Mouse (Mus musculus): ENCODE data around the gene Mfge8. TPM values are rescaled to one million over a fixed set of nuclear protein-coding genes. Genes with fewer than 3 reads are reported as not detected.
A peak's percentile ranks its signal among the peaks of the same experiment; 100 is the strongest.

The Mfge8 gene
- 239 and 278 TPM in 2 replicates for total RNA-seq (2014; rRNA removed)
- polyA plus RNA-seq (2015; fragmentation: Nextera tagmentation; extraction: Ambion mirVana): 268 and 317 TPM in 2 replicates

DNA sequence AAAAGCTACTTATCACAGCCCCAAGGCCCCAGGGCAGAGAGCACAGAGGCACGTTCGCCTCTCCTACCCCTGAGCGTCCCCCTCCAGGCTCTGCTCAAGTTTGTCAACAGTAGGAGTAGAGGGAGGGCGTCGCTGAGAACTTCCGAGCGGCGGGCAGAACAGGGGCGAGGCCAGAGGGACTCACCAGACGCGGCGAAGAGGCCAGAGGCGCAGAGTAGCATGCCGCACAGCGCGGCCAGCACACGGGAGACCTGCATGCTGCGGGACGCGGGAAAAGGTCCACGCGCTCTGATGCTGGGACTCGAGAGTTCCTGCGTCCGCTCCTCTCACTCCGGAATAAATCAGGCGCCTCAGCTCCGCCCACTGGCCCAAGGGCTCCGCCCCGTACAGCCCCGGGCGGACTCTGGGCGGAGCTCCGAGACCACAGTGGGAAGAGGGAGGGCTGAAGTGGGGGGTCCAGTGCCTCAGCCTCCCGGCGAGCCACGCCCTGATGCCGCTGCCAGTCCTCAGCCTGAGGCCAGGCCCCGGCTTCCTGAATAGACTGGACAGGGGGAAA lies at the start of gene Mfge8:
Gene Mfge8, minus strand, starts transcription at position 350 of the 556 bp plus-strand sequence.
- Histone ChIP-seq H3K4me3 (ENCODE audit: low read depth, low read length) (peak within 1 kb of the TSS; percentile 52), H3K36me3 (ENCODE audit: insufficient read depth, low read length) (no peaks in the 10 kb centered on the region), H3K9ac (replicated peaks; ENCODE audit: low read length, poor library complexity, severe bottlenecking) (peak within 1 kb of the TSS; percentile 51), H3K9me3 (ENCODE audit: low read length) (no peaks in the 10 kb centered on the region), H3K27ac (ENCODE audit: low read depth, low read length) (no peak within 1 kb of the TSS), H3K4me2 (ENCODE audit: low read depth, low read length, poor library complexity, severe bottlenecking) (peak within 1 kb of the TSS; percentile 97), H3K4me1 (ENCODE audit: insufficient read depth, low read length) (peaks cover 2% of the 10 kb centered on the region; the same call in 1 of the 2 replicates), H3K27me3 (ENCODE audit: insufficient read depth, low read length) (no peaks in the 10 kb centered on the region)
- under 1% methylated on average over 34 of the region's 39 CpGs for WGBS
- TF ChIP-seq CTCF (IDR thresholded peaks at IDR 0.05): no peak
- ATAC-seq (ENCODE audit: low FRiP score) (peak; percentile 89), DNase-seq (ENCODE audit: low spot score) (peak; percentile 82)

DNA sequence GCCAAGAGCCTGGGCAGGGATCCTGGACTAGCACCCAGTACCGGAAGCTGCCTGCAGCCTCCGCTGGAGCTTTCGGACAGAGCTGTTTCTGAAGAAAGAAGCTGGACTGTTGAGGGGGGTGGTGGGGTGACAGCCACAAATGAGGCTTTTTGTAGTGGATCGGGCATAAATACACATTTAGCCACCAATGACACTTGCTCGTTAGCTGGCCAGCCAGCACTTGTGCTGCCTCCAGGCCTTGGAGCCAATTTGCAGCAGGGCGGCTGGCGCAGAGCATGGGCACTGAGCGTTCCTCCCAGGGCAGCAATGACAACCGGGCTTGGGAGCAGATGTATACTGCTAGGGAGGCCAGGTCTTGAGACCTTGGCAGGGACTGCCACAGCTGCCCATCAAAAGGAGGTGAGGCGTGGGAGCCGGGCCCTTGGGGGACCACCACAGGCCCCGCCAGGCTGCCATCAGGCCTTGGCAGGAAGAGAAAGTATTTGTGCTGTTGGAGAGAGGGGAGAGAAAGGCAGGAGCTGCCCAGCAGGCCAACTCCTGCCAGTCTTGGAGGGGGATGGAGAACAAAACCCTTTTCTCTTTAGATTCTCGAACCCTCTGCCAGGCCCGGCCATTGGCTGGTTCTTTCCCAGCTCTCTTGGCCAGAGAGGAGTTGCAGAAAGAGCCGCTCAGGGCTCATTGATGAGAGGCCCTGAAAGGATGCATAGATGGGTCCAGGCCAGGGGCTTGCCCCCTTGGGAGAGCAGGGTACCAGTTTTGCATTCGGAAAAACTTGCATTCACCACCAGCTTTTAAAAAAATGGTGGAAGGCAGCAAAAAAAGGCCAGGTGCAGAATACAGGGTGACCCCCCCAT lies 45.9 kb upstream of the Mfge8 start:
- Histone ChIP-seq H3K36me3 (ENCODE audit: insufficient read depth, low read length) (no peaks in the 10 kb centered on the region), H3K9me3 (ENCODE audit: low read length) (no peaks in the 10 kb centered on the region), H3K4me1 (ENCODE audit: insufficient read depth, low read length) (no peaks in the 10 kb centered on the region), H3K9ac (replicated peaks; ENCODE audit: low read length, poor library complexity, severe bottlenecking) (no peak overlapping the region), H3K27me3 (ENCODE audit: insufficient read depth, low read length) (no peaks in the 10 kb centered on the region), H3K4me3 (ENCODE audit: low read depth, low read length) (no peak overlapping the region), H3K27ac (ENCODE audit: low read depth, low read length) (peak overlapping the region; percentile 62; the same call in 1 of the 2 replicates), H3K4me2 (ENCODE audit: low read depth, low read length, poor library complexity, severe bottlenecking) (no peak overlapping the region)
- TF ChIP-seq CTCF (IDR thresholded peaks at IDR 0.05): no peak
- ATAC-seq (ENCODE audit: low FRiP score): peak; percentile 95
- peak; percentile 93 for DNase-seq (ENCODE audit: low spot score)
- 62% methylated on average over 16 of the region's 16 CpGs for WGBS

DNA sequence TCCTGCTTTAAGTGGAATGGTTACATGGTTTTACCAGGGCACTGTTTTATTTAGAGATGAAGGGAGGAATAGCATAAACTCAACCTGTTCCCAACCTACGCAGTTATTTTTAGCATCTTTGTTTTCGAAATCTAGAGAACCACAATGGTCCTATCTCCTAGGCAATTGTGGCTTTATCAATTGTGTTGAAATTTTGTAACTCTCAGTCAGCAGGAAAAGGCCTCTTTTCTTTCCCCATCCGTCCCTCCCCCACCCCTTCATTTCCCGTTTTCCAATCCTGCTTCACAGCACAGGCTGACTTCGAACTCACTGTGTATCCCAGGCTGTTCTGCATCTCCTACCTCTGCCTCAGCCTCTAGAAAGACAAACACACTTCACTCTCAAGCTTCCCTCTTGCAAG lies 45.1 kb upstream of the Mfge8 start:
- Histone ChIP-seq H3K27ac (ENCODE audit: low read depth, low read length) (peak overlapping the region; percentile 62; the same call in 1 of the 2 replicates), H3K4me3 (ENCODE audit: low read depth, low read length) (no peak overlapping the region), H3K9me3 (ENCODE audit: low read length) (no peaks in the 10 kb centered on the region), H3K36me3 (ENCODE audit: insufficient read depth, low read length) (no peaks in the 10 kb centered on the region), H3K27me3 (ENCODE audit: insufficient read depth, low read length) (no peaks in the 10 kb centered on the region), H3K9ac (replicated peaks; ENCODE audit: low read length, poor library complexity, severe bottlenecking) (no peak overlapping the region), H3K4me2 (ENCODE audit: low read depth, low read length, poor library complexity, severe bottlenecking) (no peak overlapping the region), H3K4me1 (ENCODE audit: insufficient read depth, low read length) (no peaks in the 10 kb centered on the region)
- no peak for TF ChIP-seq CTCF (IDR thresholded peaks at IDR 0.05)
- 72% methylated on average over 5 of the region's 5 CpGs for whole genome bisulfite sequencing
- DNase-seq (ENCODE audit: low spot score) (no peak), ATAC-seq (ENCODE audit: low FRiP score) (no peak)

DNA sequence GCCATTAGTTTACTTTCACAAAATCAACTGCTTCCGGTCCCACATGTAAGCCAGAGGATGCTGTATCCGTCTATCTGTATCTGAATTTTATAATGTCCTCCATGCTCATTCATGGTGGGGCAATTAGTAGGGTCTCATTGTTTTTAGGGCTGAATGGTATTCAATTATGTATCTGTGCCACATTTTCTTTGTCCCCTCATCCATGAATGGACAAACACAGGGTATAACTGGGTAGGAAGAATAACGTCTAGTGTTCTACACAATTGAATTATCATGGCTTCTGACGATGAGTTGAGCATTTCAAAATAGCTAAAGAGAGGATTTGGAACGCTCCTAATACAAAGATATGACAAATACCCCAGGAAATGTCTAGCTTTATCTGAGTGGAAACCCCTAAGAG lies 42.6 kb upstream of the Mfge8 start:
- no peak overlapping the region for H3K4me2 ChIP-seq (ENCODE audit: low read depth, low read length, poor library complexity, severe bottlenecking)
- no peak overlapping the region for H3K9ac ChIP-seq (replicated peaks; ENCODE audit: low read length, poor library complexity, severe bottlenecking)
- no peaks in the 10 kb centered on the region for H3K36me3 ChIP-seq (ENCODE audit: insufficient read depth, low read length)
- DNase-seq (ENCODE audit: low spot score) (no peak), ATAC-seq (ENCODE audit: low FRiP score) (no peak)
- no peak overlapping the region for H3K27ac ChIP-seq (ENCODE audit: low read depth, low read length)
- H3K4me3 ChIP-seq (ENCODE audit: low read depth, low read length): no peak overlapping the region
- H3K4me1 ChIP-seq (ENCODE audit: insufficient read depth, low read length): no peaks in the 10 kb centered on the region
- no peaks in the 10 kb centered on the region for H3K9me3 ChIP-seq (ENCODE audit: low read length)
- H3K27me3 ChIP-seq (ENCODE audit: insufficient read depth, low read length): no peaks in the 10 kb centered on the region
- TF ChIP-seq CTCF (IDR thresholded peaks at IDR 0.05): no peak
- 75% methylated on average over 5 of the region's 5 CpGs for WGBS

DNA sequence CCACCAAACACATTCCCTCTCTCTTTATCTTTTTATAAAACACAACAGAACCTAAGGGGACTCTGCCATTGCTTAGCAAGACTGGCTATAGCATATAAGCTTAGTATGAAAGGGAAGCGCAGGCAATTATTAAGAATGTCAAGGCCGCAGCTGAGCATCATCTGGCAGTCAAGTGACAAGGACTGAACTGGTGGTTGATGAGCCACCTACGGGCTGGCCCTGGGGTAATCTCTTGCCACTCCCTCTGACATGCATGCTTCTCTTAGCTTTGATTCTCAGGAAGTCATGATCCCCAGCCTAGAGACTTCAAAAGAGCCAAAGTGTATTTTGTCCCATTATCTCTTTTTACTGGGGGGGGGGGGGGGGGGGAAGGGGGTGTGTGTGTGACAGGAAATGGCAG lies 41.7 kb upstream of the Mfge8 start:
- Histone ChIP-seq H3K4me3 (ENCODE audit: low read depth, low read length) (no peak overlapping the region), H3K36me3 (ENCODE audit: insufficient read depth, low read length) (no peaks in the 10 kb centered on the region), H3K27me3 (ENCODE audit: insufficient read depth, low read length) (no peaks in the 10 kb centered on the region), H3K4me1 (ENCODE audit: insufficient read depth, low read length) (no peaks in the 10 kb centered on the region), H3K9ac (replicated peaks; ENCODE audit: low read length, poor library complexity, severe bottlenecking) (no peak overlapping the region), H3K4me2 (ENCODE audit: low read depth, low read length, poor library complexity, severe bottlenecking) (no peak overlapping the region), H3K27ac (ENCODE audit: low read depth, low read length) (no peak overlapping the region), H3K9me3 (ENCODE audit: low read length) (no peaks in the 10 kb centered on the region)
- ATAC-seq (ENCODE audit: low FRiP score): no peak
- no peak for DNase-seq (ENCODE audit: low spot score)
- no peak for TF ChIP-seq CTCF (IDR thresholded peaks at IDR 0.05)
- 33% methylated on average over 3 of the region's 3 CpGs for WGBS

DNA sequence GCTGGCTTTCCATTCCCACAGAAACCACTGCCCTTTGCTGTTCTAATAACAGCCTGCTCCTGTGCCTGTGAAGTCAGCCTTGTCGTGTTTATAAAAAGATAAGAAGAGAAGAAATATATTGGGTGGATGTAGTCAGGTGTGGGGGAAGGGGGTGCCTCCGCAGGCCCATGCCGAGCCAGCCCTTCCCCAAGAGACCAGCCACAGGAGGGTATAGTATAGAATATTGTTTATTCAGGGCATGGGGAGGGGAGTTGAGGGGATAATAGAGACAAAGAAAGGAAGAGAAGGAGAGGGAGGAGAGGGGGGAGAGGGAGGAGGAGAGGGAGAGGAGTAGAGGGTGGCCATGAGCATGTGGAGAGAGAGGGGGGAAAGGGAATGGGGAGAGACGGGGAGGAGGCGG lies 40.4 kb upstream of the Mfge8 start:
- no peaks in the 10 kb centered on the region for H3K9me3 ChIP-seq (ENCODE audit: low read length)
- no peak overlapping the region for H3K9ac ChIP-seq (replicated peaks; ENCODE audit: low read length, poor library complexity, severe bottlenecking)
- no peak for ATAC-seq (ENCODE audit: low FRiP score)
- TF ChIP-seq CTCF (IDR thresholded peaks at IDR 0.05): no peak
- no peak for DNase-seq (ENCODE audit: low spot score)
- 36% methylated on average over 3 of the region's 5 CpGs for WGBS
- no peaks in the 10 kb centered on the region for H3K36me3 ChIP-seq (ENCODE audit: insufficient read depth, low read length)
- H3K4me3 ChIP-seq (ENCODE audit: low read depth, low read length): no peak overlapping the region
- H3K27me3 ChIP-seq (ENCODE audit: insufficient read depth, low read length): no peaks in the 10 kb centered on the region
- H3K4me2 ChIP-seq (ENCODE audit: low read depth, low read length, poor library complexity, severe bottlenecking): no peak overlapping the region
- no peaks in the 10 kb centered on the region for H3K4me1 ChIP-seq (ENCODE audit: insufficient read depth, low read length)
- no peak overlapping the region for H3K27ac ChIP-seq (ENCODE audit: low read depth, low read length)
